Mouse (Mus musculus) ES-Bruce4 (cell line): Measurements from ENCODE around the gene Srgap3.

Experiments
- CTCF ChIP-seq: IDR thresholded peaks from one replicate; pipeline ENCODE4 v1.8.1; 2011; ENCODE audit warnings: low read depth, low read length
- EP300 ChIP-seq: IDR thresholded peaks from 2 replicates; pipeline ENCODE4 v1.6.1; 2011; ENCODE audit warnings: low read depth, low read length; ENCODE audit not compliant: insufficient read depth
- POLR2A ChIP-seq: IDR thresholded peaks from one replicate; pipeline ENCODE4 v1.8.1; 2011; ENCODE audit warnings: low read length; ENCODE audit not compliant: insufficient read depth

GRCm38 (mm10) chr6:112788617-112789016 is 158.4 kb downstream of the Srgap3 start:
- TF ChIP-seq POLR2A (no peak), CTCF (no peak), EP300 (no peak)
